Mouse (Mus musculus) heart, adult 2 months (tissue): Measurements from ENCODE around the gene 1700013F07Rik.

Experiments used
- CTCF ChIP-seq: fragments of 200-600 bp; IDR thresholded peaks from 2 replicates; pipeline ENCODE4 v1.8.1; 2022; ENCODE audit warnings: antibody characterized with exemption, mild to moderate bottlenecking, moderate library complexity
- EP300 ChIP-seq: fragments of 200-500 bp; IDR thresholded peaks from 2 replicates; pipeline ENCODE4 v1.6.1; 2011; ENCODE audit warnings: low read depth, low read length, control low read depth; ENCODE audit not compliant: insufficient read depth
- POLR2A ChIP-seq: fragments of 200-500 bp; IDR thresholded peaks from 2 replicates; pipeline ENCODE4 v1.6.1; 2011; ENCODE audit warnings: mild to moderate bottlenecking, low read depth, low read length, control low read depth; ENCODE audit not compliant: insufficient read depth

GRCm38 (mm10) chr3:108510156-108510555 lies 23.8 kb upstream of the 1700013F07Rik start:
- TF ChIP-seq CTCF (no peak), POLR2A (no peak), EP300 (no peak)
